Mouse (Mus musculus): ENCODE data around the gene Patl1. TPM values are rescaled to one million over a fixed set of nuclear protein-coding genes. Genes with fewer than 3 reads are reported as not detected.
"Not testable (repeated sequence)": the region's sequence is repeated elsewhere in the genome, so short reads cannot be mapped to it uniquely, and the experiment has no call there.

Gene Patl1
- polyA plus RNA-seq, 1 experiment from 2014 or later, result 18.9 TPM

GRCm38 (mm10) chr19:11977363-11977762, 65.2 kb downstream of the Patl1 start:
- no peak overlapping the region for H3K27ac ChIP-seq (ENCODE audit: low read length)
- H3K9ac ChIP-seq (ENCODE audit: low read length), result no peak overlapping the region
- ATAC-seq (ENCODE audit: low read depth), result no peak
- no peak overlapping the region for H3K4me2 ChIP-seq (ENCODE audit: low read depth, low read length)
- no peak overlapping the region for H3K4me3 ChIP-seq (ENCODE audit: low read length)
- H3K36me3 ChIP-seq (ENCODE audit: control insufficient read depth, insufficient read depth, low read length), result peaks cover 63% of the 10 kb centered on the region
- H3K9me3 ChIP-seq (ENCODE audit: control insufficient read depth, low read length), result no peaks in the 10 kb centered on the region
- peaks cover 6% of the 10 kb centered on the region for H3K4me1 ChIP-seq (replicated peaks; ENCODE audit: control insufficient read depth, insufficient read depth, low read length)
- WGBS, result 77% methylated on average over 5 of the region's 5 CpGs
- no peaks in the 10 kb centered on the region for H3K27me3 ChIP-seq (ENCODE audit: control insufficient read depth, insufficient read depth, low read depth, low read length)

DNA sequence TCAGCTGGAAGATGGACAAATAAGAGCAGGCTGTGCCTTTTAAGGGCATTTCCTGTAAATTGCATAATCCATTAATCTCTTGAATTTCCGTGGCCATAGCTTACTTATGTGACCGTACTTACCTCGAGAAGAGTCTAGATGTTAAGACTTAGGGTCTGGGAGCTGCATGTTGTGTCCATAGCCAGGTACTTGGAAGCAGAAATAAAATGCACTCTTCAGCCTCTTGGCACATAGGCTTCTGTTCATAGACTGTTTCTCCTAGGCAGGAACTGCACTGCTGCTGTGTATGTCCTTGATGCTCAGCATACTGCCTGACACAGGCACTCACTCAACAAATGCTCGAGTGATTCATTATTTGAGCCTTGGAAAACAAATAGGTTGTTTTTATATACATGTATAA, 68.3 kb downstream of the Patl1 start:
- Histone ChIP-seq H3K4me1 (replicated peaks; ENCODE audit: control insufficient read depth, insufficient read depth, low read length) (no peaks in the 10 kb centered on the region), H3K4me3 (ENCODE audit: low read length) (no peak overlapping the region), H3K9me3 (ENCODE audit: control insufficient read depth, low read length) (no peaks in the 10 kb centered on the region), H3K4me2 (ENCODE audit: low read depth, low read length) (no peak overlapping the region), H3K36me3 (ENCODE audit: control insufficient read depth, insufficient read depth, low read length) (peaks cover 58% of the 10 kb centered on the region), H3K27ac (ENCODE audit: low read length) (no peak overlapping the region), H3K9ac (ENCODE audit: low read length) (no peak overlapping the region), H3K27me3 (ENCODE audit: control insufficient read depth, insufficient read depth, low read depth, low read length) (no peaks in the 10 kb centered on the region)
- ATAC-seq (ENCODE audit: low read depth), result no peak
- 84% methylated on average over 4 of the region's 4 CpGs for WGBS

- WGBS, result 73% methylated on average over 5 of the region's 5 CpGs
- ATAC-seq (ENCODE audit: low read depth); H3K4me1 ChIP-seq (replicated peaks; ENCODE audit: control insufficient read depth, insufficient read depth, low read length); H3K4me2 ChIP-seq (ENCODE audit: low read depth, low read length); H3K27ac ChIP-seq (ENCODE audit: low read length); H3K9me3 ChIP-seq (ENCODE audit: control insufficient read depth, low read length); H3K4me3 ChIP-seq (ENCODE audit: low read length); H3K27me3 ChIP-seq (ENCODE audit: control insufficient read depth, insufficient read depth, low read depth, low read length); H3K9ac ChIP-seq (ENCODE audit: low read length): not testable (repeated sequence)
- H3K36me3 ChIP-seq (ENCODE audit: control insufficient read depth, insufficient read depth, low read length), result peaks cover 46% of the 10 kb centered on the region
Measured at GRCm38 (mm10) chr19:11984614-11985013, 72.4 kb downstream of the Patl1 start.

- no peak for ATAC-seq (ENCODE audit: low read depth)
Measured at GRCm38 (mm10) chr19:11987841-11988240, 75.6 kb downstream of the Patl1 start.

DNA sequence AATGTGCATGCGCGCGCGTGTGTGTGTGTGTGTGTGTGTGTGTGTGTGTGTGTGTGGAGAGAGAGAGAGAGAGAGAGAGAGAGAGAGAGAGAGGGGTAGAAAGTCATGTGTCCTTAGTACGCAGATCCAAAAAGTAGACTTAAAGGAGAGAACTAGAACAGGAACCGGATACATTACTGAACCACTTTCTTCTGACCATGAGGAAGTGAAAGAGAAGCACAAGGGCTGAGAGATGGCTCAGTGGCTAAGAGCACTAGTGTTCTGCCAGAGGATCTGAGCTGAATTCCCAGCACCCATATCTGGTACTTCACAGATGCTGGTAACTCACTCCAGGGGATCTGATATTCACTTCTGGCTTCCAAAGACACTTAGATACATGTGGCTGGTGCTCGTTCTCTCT, 77.1 kb downstream of the Patl1 start:
- Histone ChIP-seq H3K9ac (ENCODE audit: low read length) (no peak overlapping the region), H3K4me3 (ENCODE audit: low read length) (no peak overlapping the region), H3K4me2 (ENCODE audit: low read depth, low read length) (no peak overlapping the region), H3K36me3 (ENCODE audit: control insufficient read depth, insufficient read depth, low read length) (peaks cover 47% of the 10 kb centered on the region), H3K4me1 (replicated peaks; ENCODE audit: control insufficient read depth, insufficient read depth, low read length) (no peaks in the 10 kb centered on the region), H3K27me3 (ENCODE audit: control insufficient read depth, insufficient read depth, low read depth, low read length) (no peaks in the 10 kb centered on the region), H3K9me3 (ENCODE audit: control insufficient read depth, low read length) (no peaks in the 10 kb centered on the region), H3K27ac (ENCODE audit: low read length) (no peak overlapping the region)
- ATAC-seq (ENCODE audit: low read depth), result no peak
- WGBS, result 94% methylated on average over 7 of the region's 7 CpGs

More at GRCm38 (mm10) chr19:11987841-11988240, 75.6 kb downstream of the Patl1 start:
- Histone ChIP-seq H3K36me3 (ENCODE audit: control insufficient read depth, insufficient read depth, low read length) (peaks cover 51% of the 10 kb centered on the region), H3K9ac (ENCODE audit: low read length) (no peak overlapping the region), H3K4me3 (ENCODE audit: low read length) (no peak overlapping the region), H3K4me2 (ENCODE audit: low read depth, low read length) (no peak overlapping the region), H3K9me3 (ENCODE audit: control insufficient read depth, low read length) (no peaks in the 10 kb centered on the region), H3K27me3 (ENCODE audit: control insufficient read depth, insufficient read depth, low read depth, low read length) (no peaks in the 10 kb centered on the region), H3K27ac (ENCODE audit: low read length) (no peak overlapping the region), H3K4me1 (replicated peaks; ENCODE audit: control insufficient read depth, insufficient read depth, low read length) (no peaks in the 10 kb centered on the region)
- WGBS, result 84% methylated on average over 3 of the region's 3 CpGs

- Histone ChIP-seq H3K27ac (ENCODE audit: low read length) (no peak overlapping the region), H3K36me3 (ENCODE audit: control insufficient read depth, insufficient read depth, low read length) (peaks cover 47% of the 10 kb centered on the region), H3K9me3 (ENCODE audit: control insufficient read depth, low read length) (no peaks in the 10 kb centered on the region), H3K4me3 (ENCODE audit: low read length) (no peak overlapping the region), H3K4me1 (replicated peaks; ENCODE audit: control insufficient read depth, insufficient read depth, low read length) (no peaks in the 10 kb centered on the region), H3K4me2 (ENCODE audit: low read depth, low read length) (no peak overlapping the region), H3K9ac (ENCODE audit: low read length) (no peak overlapping the region), H3K27me3 (ENCODE audit: control insufficient read depth, insufficient read depth, low read depth, low read length) (no peaks in the 10 kb centered on the region)
- 87% methylated on average over 9 of the region's 9 CpGs for WGBS
- ATAC-seq (ENCODE audit: low read depth), result no peak
Measured at GRCm38 (mm10) chr19:11992034-11992433, 79.8 kb downstream of the Patl1 start.

GRCm38 (mm10) chr19:11992441-11993029, 80.3 kb downstream of the Patl1 start:
- Histone ChIP-seq H3K36me3 (ENCODE audit: control insufficient read depth, insufficient read depth, low read length) (peaks cover 47% of the 10 kb centered on the region), H3K27ac (ENCODE audit: low read length) (no peak overlapping the region), H3K4me3 (ENCODE audit: low read length) (no peak overlapping the region), H3K27me3 (ENCODE audit: control insufficient read depth, insufficient read depth, low read depth, low read length) (no peaks in the 10 kb centered on the region), H3K4me2 (ENCODE audit: low read depth, low read length) (no peak overlapping the region), H3K9ac (ENCODE audit: low read length) (no peak overlapping the region), H3K4me1 (replicated peaks; ENCODE audit: control insufficient read depth, insufficient read depth, low read length) (no peaks in the 10 kb centered on the region), H3K9me3 (ENCODE audit: control insufficient read depth, low read length) (no peaks in the 10 kb centered on the region)
- 85% methylated on average over 10 of the region's 10 CpGs for WGBS
- ATAC-seq (ENCODE audit: low read depth), result no peak

Small RNAs within 50 kb of the gene (microRNA-seq; reads per million reads assigned to microRNA genes)
- gene Mir6994, result 4.0 reads per million, percentile 15 among the genes with 10 or more reads in this experiment

Other genes starting within 250 kb of the Patl1 start
- not detected in 2 replicates for gene Oosp1, start 221.2 kb upstream of the Patl1 start, polyA plus RNA-seq (2015; fragmentation: Nextera tagmentation; extraction: Ambion mirVana)
- not detected in 2 replicates for gene Oosp3, start 215.3 kb upstream of the Patl1 start, polyA plus RNA-seq (2015; fragmentation: Nextera tagmentation; extraction: Ambion mirVana)
- 0.70 and 1.3 TPM in 2 replicates for gene Gif, start 164.8 kb upstream of the Patl1 start, polyA plus RNA-seq (2015; fragmentation: Nextera tagmentation; extraction: Ambion mirVana)
- 36.2 and 40.4 TPM in 2 replicates for gene Mrpl16, start 142.0 kb upstream of the Patl1 start, polyA plus RNA-seq (2015; fragmentation: Nextera tagmentation; extraction: Ambion mirVana)
- 17.6 and 19.3 TPM in 2 replicates for gene Stx3, start 93.0 kb upstream of the Patl1 start, polyA plus RNA-seq (2015; fragmentation: Nextera tagmentation; extraction: Ambion mirVana)
- not detected in 2 replicates for gene Olfr1417, start 73.2 kb upstream of the Patl1 start, polyA plus RNA-seq (2015; fragmentation: Nextera tagmentation; extraction: Ambion mirVana)
- gene Olfr1418, start 51.3 kb upstream of the Patl1 start, polyA plus RNA-seq (2015; fragmentation: Nextera tagmentation; extraction: Ambion mirVana), result not detected in 2 replicates
- gene Olfr1419, start 37.3 kb upstream of the Patl1 start, polyA plus RNA-seq (2015; fragmentation: Nextera tagmentation; extraction: Ambion mirVana), result not detected in 2 replicates
- gene Olfr1420, start 25.8 kb upstream of the Patl1 start, polyA plus RNA-seq (2015; fragmentation: Nextera tagmentation; extraction: Ambion mirVana), result 0.05 TPM in 1 of 2 replicates, not detected in the other
- 3.1 and 4.0 TPM in 2 replicates for gene Osbp, start 53.5 kb downstream of the Patl1 start, polyA plus RNA-seq (2015; fragmentation: Nextera tagmentation; extraction: Ambion mirVana)
- not detected in 2 replicates for gene Olfr1423, start 128.9 kb downstream of the Patl1 start, polyA plus RNA-seq (2015; fragmentation: Nextera tagmentation; extraction: Ambion mirVana)
- not detected in 2 replicates for gene Olfr1424, start 150.3 kb downstream of the Patl1 start, polyA plus RNA-seq (2015; fragmentation: Nextera tagmentation; extraction: Ambion mirVana)
- gene Olfr1425, start 165.3 kb downstream of the Patl1 start, polyA plus RNA-seq (2015; fragmentation: Nextera tagmentation; extraction: Ambion mirVana), result not detected in 2 replicates
- gene Olfr1426, start 179.6 kb downstream of the Patl1 start, polyA plus RNA-seq (2015; fragmentation: Nextera tagmentation; extraction: Ambion mirVana), result not detected in 2 replicates
- not detected in 2 replicates for gene Olfr1427, start 190.9 kb downstream of the Patl1 start, polyA plus RNA-seq (2015; fragmentation: Nextera tagmentation; extraction: Ambion mirVana)
- not detected in 2 replicates for gene Olfr1428, start 203.5 kb downstream of the Patl1 start, polyA plus RNA-seq (2015; fragmentation: Nextera tagmentation; extraction: Ambion mirVana)
- not detected in 2 replicates for gene Olfr76, start 210.8 kb downstream of the Patl1 start, polyA plus RNA-seq (2015; fragmentation: Nextera tagmentation; extraction: Ambion mirVana)